Mouse (Mus musculus): ENCODE data around the gene Nrm. TPM values are rescaled to one million over a fixed set of nuclear protein-coding genes. Genes with fewer than 3 reads are reported as not detected.

Gene Nrm
- total RNA-seq, 2 experiments from 2014 or later, result 82.8 to 114 TPM

- ATAC-seq (ENCODE audit: poor library complexity, severe bottlenecking), result no peak
Observed at GRCm38 (mm10) chr17:35866281-35866831, 5.2 kb downstream of the Nrm start.

GRCm38 (mm10) chr17:35866911-35867890, 6.1 kb downstream of the Nrm start:
- ATAC-seq (ENCODE audit: poor library complexity, severe bottlenecking), result 0 out of 2 replicates have a peak, but pooled peaks have one; percentile 16

- peak; percentile 41 for ATAC-seq (ENCODE audit: poor library complexity, severe bottlenecking)
Observed at GRCm38 (mm10) chr17:35868165-35868820, 7.2 kb downstream of the Nrm start.

- ATAC-seq (ENCODE audit: poor library complexity, severe bottlenecking), result no peak
Observed at GRCm38 (mm10) chr17:35868961-35869345, 7.8 kb downstream of the Nrm start.

GRCm38 (mm10) chr17:35869346-35870067, 8.4 kb downstream of the Nrm start:
- no peak for ATAC-seq (ENCODE audit: poor library complexity, severe bottlenecking)

- peak; percentile 54 for ATAC-seq (ENCODE audit: poor library complexity, severe bottlenecking)
Observed at GRCm38 (mm10) chr17:35870151-35870883, 9.2 kb downstream of the Nrm start.

GRCm38 (mm10) chr17:35870884-35871696, 10.0 kb downstream of the Nrm start:
- ATAC-seq (ENCODE audit: poor library complexity, severe bottlenecking), result no peak

- peak; percentile 65 for ATAC-seq (ENCODE audit: poor library complexity, severe bottlenecking)
Observed at GRCm38 (mm10) chr17:35873774-35874519, 12.8 kb downstream of the Nrm start.

GRCm38 (mm10) chr17:35874721-35875120, 13.6 kb downstream of the Nrm start:
- ATAC-seq (ENCODE audit: poor library complexity, severe bottlenecking), result no peak

GRCm38 (mm10) chr17:35879245-35880057, 18.3 kb downstream of the Nrm start, which contains the start of gene Dhx16:
Dhx16 (plus strand) TSS chr17:35879819.
- ATAC-seq (ENCODE audit: poor library complexity, severe bottlenecking), result peak; percentile 98

- ATAC-seq (ENCODE audit: poor library complexity, severe bottlenecking), result no peak
Observed at GRCm38 (mm10) chr17:35882924-35883323, 21.8 kb downstream of the Nrm start.

GRCm38 (mm10) chr17:35883777-35884176, 22.7 kb downstream of the Nrm start:
- no peak for ATAC-seq (ENCODE audit: poor library complexity, severe bottlenecking)

GRCm38 (mm10) chr17:35887725-35888124, 26.6 kb downstream of the Nrm start:
- no peak for ATAC-seq (ENCODE audit: poor library complexity, severe bottlenecking)

GRCm38 (mm10) chr17:35896781-35897643, 35.9 kb downstream of the Nrm start, which contains the start of gene 2310061I04Rik:
2310061I04Rik (minus strand) TSS chr17:35897431.
- ATAC-seq (ENCODE audit: poor library complexity, severe bottlenecking), result peak; percentile 84

GRCm38 (mm10) chr17:35897644-35898573, 36.8 kb downstream of the Nrm start:
- no peak for ATAC-seq (ENCODE audit: poor library complexity, severe bottlenecking)

GRCm38 (mm10) chr17:35900636-35901035, 39.5 kb downstream of the Nrm start:
- ATAC-seq (ENCODE audit: poor library complexity, severe bottlenecking), result no peak
